Mouse (Mus musculus) midbrain, embryonic 14.5 days (tissue): ENCODE results near the gene Tmem59l. TPM values are rescaled to one million over a fixed set of nuclear protein-coding genes. Genes with fewer than 3 reads are reported as not detected.
A peak's percentile ranks its signal among the peaks of the same experiment; 100 is the strongest.

Experiments used
- ATAC-seq: fragments of 200-750 bp; cut with Nextera tagmentation; 2 replicates; pipeline ENCODE4 v1.8.0; 2017; ENCODE audit warnings: moderate number of reproducible peaks, moderate library complexity; ENCODE audit not compliant: low FRiP score, low TSS enrichment
- DNase-seq: peaks from one replicate; pipeline ENCODE4 v3.0.0-alpha.2; 2015
- H3K27ac ChIP-seq: fragments of 300-500 bp; sonication (generic); replicated peaks from 2 replicates; pipeline ENCODE4 v1.5.1; 2014; ENCODE audit warnings: mild to moderate bottlenecking, low read depth, low read length, moderate library complexity
- H3K27me3 ChIP-seq: fragments of 300-500 bp; sonication (generic); 2 replicates; pipeline ENCODE4 v1.6.1; 2014; ENCODE audit warnings: low read length, control low read depth, mixed read lengths; ENCODE audit not compliant: control insufficient read depth, insufficient read depth
- H3K36me3 ChIP-seq: fragments of 300-500 bp; sonication (generic); 2 replicates; pipeline ENCODE4 v1.6.1; 2014; ENCODE audit warnings: low read length, control low read depth; ENCODE audit not compliant: control insufficient read depth, insufficient read depth
- H3K4me1 ChIP-seq: fragments of 300-500 bp; sonication (generic); 2 replicates; pipeline ENCODE4 v1.6.1; 2014; ENCODE audit warnings: mild to moderate bottlenecking, antibody characterized with exemption, low read length, control low read depth; ENCODE audit not compliant: control insufficient read depth, insufficient read depth
- H3K4me2 ChIP-seq: fragments of 300-500 bp; sonication (generic); 2 replicates; pipeline ENCODE4 v1.6.1; 2014; ENCODE audit warnings: mild to moderate bottlenecking, low read length, moderate library complexity
- H3K4me3 ChIP-seq: fragments of 300-500 bp; sonication (generic); replicated peaks from 2 replicates; pipeline ENCODE4 v1.5.1; 2014; ENCODE audit warnings: low read depth, low read length
- H3K9ac ChIP-seq: fragments of 300-500 bp; sonication (generic); replicated peaks from 2 replicates; pipeline ENCODE4 v1.6.1; 2014; ENCODE audit warnings: mild to moderate bottlenecking, low read length, moderate library complexity
- H3K9me3 ChIP-seq: fragments of 300-500 bp; sonication (generic); 2 replicates; pipeline ENCODE4 v1.6.1; 2016; ENCODE audit warnings: low read length, control low read depth, mixed read lengths; ENCODE audit not compliant: control insufficient read depth
- WGBS: fragments of 180-500 bp; shearing (Covaris S2); extraction: QIAGEN DNeasy Blood & Tissue Kit; methylation state at CpG from one replicate; pipeline ENCODE4 v1.1.7; 2014; 5-methylcytosine and 5-hydroxymethylcytosine counted together
- polyA plus RNA-seq: library from polyadenylated mRNA; unstranded; fragments of >200 nt; fragmentation: Nextera tagmentation; extraction: Ambion mirVana; gene quantifications from 2 replicates; pipeline ENCODE4 v1.2.1, GENCODE M21; 2014

Gene Tmem59l
- polyA plus RNA-seq, 1 experiment from 2014 or later = 104 TPM

DNA sequence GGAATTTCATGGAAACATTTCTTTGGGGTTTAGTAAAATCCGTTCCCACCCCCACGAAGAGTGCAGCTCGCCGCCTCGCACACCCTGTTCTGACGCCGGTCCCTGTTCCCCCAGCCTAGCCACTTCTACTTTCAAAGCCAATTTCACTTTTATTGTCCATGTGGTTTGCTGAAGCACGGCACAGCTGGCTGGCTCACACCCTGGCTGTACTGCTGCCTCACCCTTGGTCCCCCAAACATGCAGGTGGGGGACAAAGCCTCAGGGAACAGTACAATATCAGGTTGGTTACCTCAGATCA lies 24.7 kb downstream of the Tmem59l start:
- H3K4me2 ChIP-seq = no peak overlapping the region
- no peak overlapping the region for H3K27ac ChIP-seq
- no peak overlapping the region for H3K9ac ChIP-seq
- H3K4me1 ChIP-seq = no peaks in the 10 kb centered on the region
- H3K27me3 ChIP-seq = no peaks in the 10 kb centered on the region
- ATAC-seq (no peak), DNase-seq (no peak)
- H3K9me3 ChIP-seq = no peaks in the 10 kb centered on the region
- peaks cover 4% of the 10 kb centered on the region; the same call in 1 of the 2 replicates for H3K36me3 ChIP-seq
- H3K4me3 ChIP-seq = no peak overlapping the region
- WGBS = 94% methylated on average over 8 of the region's 8 CpGs

DNA sequence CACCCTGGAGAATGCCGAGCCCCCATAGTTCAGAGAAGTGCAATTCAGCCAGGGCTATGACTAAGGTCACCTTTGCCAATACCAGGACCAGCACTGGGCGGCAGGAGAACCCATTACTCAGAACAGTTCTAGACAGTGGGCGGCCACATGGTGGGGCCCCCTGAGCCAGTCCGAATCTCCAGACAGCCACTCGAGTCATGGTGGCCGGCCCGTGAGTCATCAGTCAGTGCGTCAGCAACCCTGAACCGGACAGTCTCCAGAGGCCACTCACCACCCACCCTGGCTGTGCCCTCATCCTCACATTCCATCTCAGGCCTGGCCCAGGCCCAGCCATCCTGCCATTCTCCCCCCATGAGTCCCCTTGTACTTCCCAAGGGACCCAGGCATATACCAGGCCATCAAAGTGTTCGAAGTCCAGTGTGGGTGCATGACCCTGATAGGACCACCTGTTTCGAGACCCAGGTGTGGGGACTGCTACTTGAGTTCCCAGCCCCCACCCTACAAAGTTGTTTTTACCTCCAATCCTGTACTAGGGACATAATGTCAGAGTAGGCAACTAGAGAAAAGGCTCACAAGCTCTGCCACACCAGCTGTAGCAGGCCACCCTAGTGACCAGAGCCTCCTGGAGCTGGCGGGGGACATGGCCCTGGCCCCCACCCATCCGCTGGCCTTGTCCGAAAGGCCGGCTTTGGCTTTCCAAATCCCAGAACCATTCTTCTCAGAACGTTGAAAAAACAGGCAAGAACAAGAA lies 25.2 kb downstream of the Tmem59l start:
- ATAC-seq (0 out of 2 replicates have a peak, but pooled peaks have one; percentile 37), DNase-seq (no peak)
- no peaks in the 10 kb centered on the region for H3K27me3 ChIP-seq
- H3K27ac ChIP-seq = no peak overlapping the region
- H3K4me2 ChIP-seq = no peak overlapping the region
- H3K9ac ChIP-seq = no peak overlapping the region
- no peaks in the 10 kb centered on the region for H3K4me1 ChIP-seq
- peaks cover 4% of the 10 kb centered on the region; the same call in 1 of the 2 replicates for H3K36me3 ChIP-seq
- H3K9me3 ChIP-seq = no peaks in the 10 kb centered on the region
- no peak overlapping the region for H3K4me3 ChIP-seq
- 90% methylated on average over 16 of the region's 16 CpGs for WGBS

DNA sequence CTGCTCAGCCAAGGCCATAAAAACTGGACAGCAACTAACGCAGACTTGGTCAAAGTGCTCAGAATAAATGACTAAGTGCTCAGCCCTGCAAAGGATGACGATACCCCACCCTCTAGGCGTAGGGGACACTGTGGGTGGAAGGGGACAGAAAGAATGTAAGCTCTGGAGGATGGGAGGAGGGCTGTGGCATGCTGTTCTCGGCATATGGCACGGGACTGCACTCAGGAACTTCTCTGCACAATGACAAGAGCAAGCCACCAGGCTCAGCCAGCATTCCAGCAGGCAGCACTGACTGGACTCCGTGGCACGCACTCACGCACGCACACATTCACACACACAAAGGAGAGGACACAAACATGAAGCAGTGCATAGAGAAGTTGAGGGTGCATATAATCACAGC lies 26.6 kb downstream of the Tmem59l start:
- Histone ChIP-seq H3K4me3 (no peak overlapping the region), H3K4me2 (no peak overlapping the region), H3K9me3 (no peaks in the 10 kb centered on the region), H3K27me3 (no peaks in the 10 kb centered on the region), H3K4me1 (no peaks in the 10 kb centered on the region), H3K9ac (no peak overlapping the region), H3K27ac (no peak overlapping the region), H3K36me3 (no peaks in the 10 kb centered on the region)
- DNase-seq (no peak), ATAC-seq (no peak)
- WGBS = 83% methylated on average over 9 of the region's 9 CpGs

DNA sequence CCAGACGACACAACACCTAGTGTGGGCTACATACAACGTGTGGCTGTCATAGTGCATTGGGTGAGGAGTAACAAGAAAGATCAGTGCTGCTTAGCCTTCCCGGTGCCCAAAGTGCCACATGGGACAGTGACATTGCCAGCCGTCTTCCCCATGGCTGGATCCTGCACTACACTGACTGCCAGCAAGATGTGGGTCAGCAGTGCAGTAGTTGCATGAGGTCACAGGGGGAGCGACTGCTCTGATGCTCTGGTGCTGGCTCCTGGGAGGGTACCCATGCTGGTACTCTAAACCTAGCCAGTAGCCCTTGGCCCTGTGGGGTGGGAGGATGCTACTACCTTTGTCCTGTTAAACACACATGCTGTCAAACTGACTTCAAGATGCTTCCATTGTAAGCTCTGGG lies 27.0 kb downstream of the Tmem59l start:
- no peak overlapping the region for H3K4me3 ChIP-seq
- H3K4me1 ChIP-seq = no peaks in the 10 kb centered on the region
- no peak overlapping the region for H3K4me2 ChIP-seq
- H3K27ac ChIP-seq = no peak overlapping the region
- no peaks in the 10 kb centered on the region for H3K9me3 ChIP-seq
- ATAC-seq = no peak
- H3K9ac ChIP-seq = no peak overlapping the region
- no peak for DNase-seq
- H3K36me3 ChIP-seq = no peaks in the 10 kb centered on the region
- H3K27me3 ChIP-seq = no peaks in the 10 kb centered on the region
- 93% methylated on average over 5 of the region's 5 CpGs for WGBS

DNA sequence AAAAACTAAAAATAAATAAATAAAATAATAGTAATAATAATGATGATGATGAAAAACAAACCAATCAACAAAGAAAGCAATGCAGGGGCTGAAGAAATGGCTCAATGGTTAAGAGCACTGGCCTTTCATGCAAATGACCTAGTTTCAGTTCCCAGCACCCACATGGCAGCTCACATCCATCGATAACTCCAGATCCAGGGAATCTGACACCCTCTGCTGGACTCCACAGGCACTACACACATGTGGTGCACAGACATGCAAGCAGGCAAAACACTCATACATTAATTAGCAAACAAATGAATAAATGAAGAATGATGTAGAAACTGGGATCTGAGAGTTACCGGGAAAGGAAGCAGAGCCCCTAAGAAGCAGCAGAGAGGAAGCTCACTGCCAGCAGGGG lies 27.5 kb downstream of the Tmem59l start:
- no peak overlapping the region for H3K4me3 ChIP-seq
- ATAC-seq (no peak), DNase-seq (no peak)
- WGBS = 97% methylated on average over 2 of the region's 2 CpGs
- H3K36me3 ChIP-seq = no peaks in the 10 kb centered on the region
- H3K4me1 ChIP-seq = no peaks in the 10 kb centered on the region
- no peaks in the 10 kb centered on the region for H3K27me3 ChIP-seq
- no peak overlapping the region for H3K9ac ChIP-seq
- H3K4me2 ChIP-seq = no peak overlapping the region
- H3K9me3 ChIP-seq = no peaks in the 10 kb centered on the region
- no peak overlapping the region for H3K27ac ChIP-seq

DNA sequence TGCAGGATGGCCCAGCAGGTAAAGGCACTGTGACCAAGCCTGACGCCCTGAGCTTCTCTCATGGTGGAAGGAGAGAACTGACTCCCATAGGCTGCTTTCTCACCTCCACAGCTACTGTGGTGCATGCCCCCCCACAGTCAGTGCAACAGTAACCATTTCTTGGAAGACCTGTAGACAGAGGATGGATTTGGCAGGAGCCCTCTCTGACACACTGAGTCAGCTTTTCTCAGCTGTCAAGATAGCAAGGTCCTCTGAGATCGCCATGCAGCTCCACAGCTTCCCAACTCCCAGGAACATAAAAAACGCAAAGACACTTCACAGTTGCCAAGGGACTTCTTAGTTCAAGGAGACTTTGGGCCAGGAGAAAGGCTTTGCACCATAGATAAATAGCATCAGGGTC lies 28.7 kb downstream of the Tmem59l start:
- Histone ChIP-seq H3K4me1 (no peaks in the 10 kb centered on the region), H3K36me3 (no peaks in the 10 kb centered on the region), H3K9ac (no peak overlapping the region), H3K9me3 (no peaks in the 10 kb centered on the region), H3K4me2 (no peak overlapping the region), H3K27ac (no peak overlapping the region), H3K4me3 (no peak overlapping the region), H3K27me3 (no peaks in the 10 kb centered on the region)
- DNase-seq = no peak
- 91% methylated on average over 3 of the region's 3 CpGs for WGBS
- no peak for ATAC-seq

DNA sequence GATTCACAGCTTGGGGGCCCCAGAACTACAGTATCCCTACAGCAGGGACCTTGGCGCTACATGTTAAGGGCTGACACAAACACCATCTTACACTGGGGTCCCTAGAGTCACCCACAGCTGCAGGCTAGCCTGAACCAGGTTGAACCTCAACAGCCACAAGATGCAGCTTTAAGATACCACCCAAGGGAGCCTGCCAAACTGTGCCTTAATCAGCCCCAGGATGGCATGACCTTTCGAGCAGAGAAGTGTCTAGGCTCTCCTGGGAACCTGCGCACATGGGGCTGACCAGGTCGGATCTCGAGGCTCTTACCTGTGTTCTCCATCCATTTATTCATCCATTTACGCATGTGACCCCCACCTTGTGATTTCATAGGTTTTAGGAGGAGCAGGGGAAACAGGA lies 29.3 kb downstream of the Tmem59l start:
- no peaks in the 10 kb centered on the region for H3K9me3 ChIP-seq
- H3K9ac ChIP-seq = no peak overlapping the region
- no peaks in the 10 kb centered on the region for H3K27me3 ChIP-seq
- no peak overlapping the region for H3K27ac ChIP-seq
- H3K4me3 ChIP-seq = no peak overlapping the region
- no peaks in the 10 kb centered on the region for H3K36me3 ChIP-seq
- no peaks in the 10 kb centered on the region for H3K4me1 ChIP-seq
- DNase-seq (no peak), ATAC-seq (no peak)
- WGBS = 89% methylated on average over 6 of the region's 6 CpGs
- no peak overlapping the region for H3K4me2 ChIP-seq

DNA sequence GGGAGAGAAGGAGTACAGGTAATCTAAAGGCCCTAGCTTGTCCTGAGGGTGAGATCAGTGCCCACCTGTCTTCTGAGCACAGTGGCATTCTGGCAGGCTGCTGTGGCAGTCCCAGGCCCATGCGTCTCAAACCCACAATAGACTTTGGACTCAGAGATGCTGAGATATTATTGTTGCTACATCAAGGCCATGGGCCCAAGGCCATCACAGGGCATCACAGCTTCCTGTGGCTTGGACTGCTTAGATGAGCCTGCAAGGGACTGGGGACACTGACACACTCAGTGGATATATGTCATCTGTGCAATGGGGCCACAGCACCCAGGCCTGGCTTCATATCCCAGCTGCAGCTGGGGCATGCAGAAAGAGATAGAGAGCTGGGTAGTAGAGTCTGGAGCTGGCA lies 30.2 kb downstream of the Tmem59l start:
- H3K27ac ChIP-seq = no peak overlapping the region
- no peak for ATAC-seq
- H3K9ac ChIP-seq = no peak overlapping the region
- DNase-seq = no peak
- no peak overlapping the region for H3K4me2 ChIP-seq
- H3K9me3 ChIP-seq = no peaks in the 10 kb centered on the region
- WGBS = 96% methylated on average over 1 of the region's 1 CpGs
- H3K4me1 ChIP-seq = no peaks in the 10 kb centered on the region
- H3K27me3 ChIP-seq = no peaks in the 10 kb centered on the region
- H3K4me3 ChIP-seq = no peak overlapping the region
- H3K36me3 ChIP-seq = peaks cover 6% of the 10 kb centered on the region; the same call in 1 of the 2 replicates

DNA sequence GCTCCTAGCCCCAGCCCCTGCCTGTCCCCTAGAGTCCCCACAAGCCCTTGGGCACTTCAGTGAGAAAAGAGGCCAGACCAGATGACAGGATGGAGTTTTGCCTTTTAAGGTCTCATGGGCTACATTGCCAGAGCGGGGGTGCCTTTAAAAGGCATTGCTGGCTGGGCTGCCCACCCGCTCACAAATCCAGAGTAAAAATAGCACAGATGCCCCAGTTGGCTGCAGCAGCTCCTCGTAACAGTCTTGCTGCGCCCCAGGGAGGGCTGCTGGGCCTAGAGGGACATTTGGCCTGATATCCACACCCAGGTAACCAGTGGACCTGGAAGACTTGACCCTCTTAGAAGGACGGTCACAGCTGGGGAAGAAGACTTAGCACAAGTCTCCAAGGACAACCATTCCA lies 33.3 kb downstream of the Tmem59l start:
- no peaks in the 10 kb centered on the region for H3K9me3 ChIP-seq
- 95% methylated on average over 5 of the region's 5 CpGs for WGBS

More for the DNA sequence above, 33.3 kb downstream of the Tmem59l start:
- no peak for ATAC-seq
- H3K4me2 ChIP-seq = no peak overlapping the region
- no peak overlapping the region for H3K4me3 ChIP-seq
- no peaks in the 10 kb centered on the region for H3K4me1 ChIP-seq
- no peaks in the 10 kb centered on the region for H3K27me3 ChIP-seq
- no peak overlapping the region for H3K27ac ChIP-seq
- H3K36me3 ChIP-seq = peaks cover 28% of the 10 kb centered on the region
- no peak for DNase-seq
- H3K9ac ChIP-seq = no peak overlapping the region
